ENCODE assay signal across 7 mouse cellular contexts in the genomic region with DNA sequence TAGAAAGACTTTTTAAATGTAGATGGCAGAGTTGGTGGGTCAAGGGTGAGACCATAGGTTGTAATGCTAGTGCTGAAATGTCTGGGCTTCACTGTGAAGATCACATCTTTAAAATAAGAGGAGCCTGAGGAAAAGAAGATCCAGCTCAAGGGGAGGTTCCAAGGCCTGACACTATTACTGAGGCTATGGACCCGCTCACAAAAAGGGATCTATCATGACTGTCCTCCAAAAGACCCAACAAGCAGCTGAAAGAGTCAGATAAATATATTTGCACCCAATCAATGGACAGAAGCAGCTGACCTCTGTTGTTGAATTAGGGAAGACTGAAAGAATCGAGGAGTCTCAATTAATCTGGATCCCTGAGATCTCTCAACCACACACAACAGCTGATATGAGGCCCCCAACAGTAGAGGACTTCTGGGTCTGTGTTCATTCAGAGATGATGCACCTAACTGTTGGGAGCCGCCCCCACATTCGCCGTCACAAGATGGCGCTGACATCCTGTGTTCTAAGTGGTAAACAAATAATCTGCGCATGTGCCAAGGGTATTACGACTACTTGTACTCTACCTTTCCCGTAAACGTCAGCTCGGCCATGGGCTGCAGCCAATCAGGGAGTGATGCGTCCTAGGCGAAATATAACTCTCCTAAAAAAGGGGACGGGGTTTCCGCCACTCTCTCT.
DNase-seq lines count a peak whose midpoint lies in the region; ATAC-seq lines count a peak whose summit lies in the region.
"Not testable (repeated sequence)": the region's sequence is repeated elsewhere in the genome, so short reads cannot be mapped to it uniquely, and the experiment has no call there.

No protein-coding gene starts in this region.

- not testable (repeated sequence) for H3K9ac ChIP-seq in embryonic facial prominence, embryonic 12.5 days; heart, embryonic 12.5 days; midbrain, embryonic 11.5 days (ENCODE audit: low read length)

- not testable (repeated sequence) for H3K4me3 ChIP-seq in embryonic facial prominence, embryonic 12.5 days; midbrain, embryonic 11.5 days (ENCODE audit: low read depth, low read length)
- peak overlapping the region; percentile 18; the same call in 1 of the 2 replicates for H3K4me3 ChIP-seq in heart, embryonic 12.5 days
- peak overlapping the region; percentile 10; the same call in 1 of the 2 replicates for H3K4me3 ChIP-seq in limb, embryonic 10.5 days

- H3K36me3 ChIP-seq in embryonic facial prominence, embryonic 12.5 days; heart, embryonic 12.5 days; limb, embryonic 10.5 days; midbrain, embryonic 11.5 days (ENCODE audit: control insufficient read depth, insufficient read depth, low read length): not testable (repeated sequence)

- 0 out of 2 replicates have a peak, but pooled peaks have one; percentile 28 for ATAC-seq in embryonic facial prominence, embryonic 12.5 days (ENCODE audit: insufficient number of reproducible peaks, insufficient read depth, low FRiP score, low TSS enrichment)
- ATAC-seq in heart, embryonic 12.5 days (ENCODE audit: insufficient number of reproducible peaks, low FRiP score) = not testable (repeated sequence)
- ATAC-seq in midbrain, embryonic 11.5 days (ENCODE audit: low FRiP score) = peak; percentile 88

- peak; percentile 3 for DNase-seq in brain, embryonic 18.5 days (ENCODE audit: low read depth, low spot score)
- DNase-seq in kidney, adult 9 months = peak; percentile 2
- DNase-seq in limb, embryonic 10.5 days (ENCODE audit: low spot score) = not testable (repeated sequence)
- DNase-seq in midbrain, embryonic 11.5 days (ENCODE audit: low spot score, missing footprints) = peak; percentile 90
- DNase-seq in right cerebral cortex, adult 18-20 months = peak; percentile 4

- H3K27ac ChIP-seq in embryonic facial prominence, embryonic 12.5 days; heart, embryonic 12.5 days (ENCODE audit: poor library complexity, severe bottlenecking); midbrain, embryonic 11.5 days (ENCODE audit: low read depth, low read length): not testable (repeated sequence)
- peak overlapping the region; percentile 62; the same call in 1 of the 2 replicates for H3K27ac ChIP-seq in limb, embryonic 10.5 days

- H3K9me3 ChIP-seq in embryonic facial prominence, embryonic 12.5 days; heart, embryonic 12.5 days (replicated peaks); limb, embryonic 10.5 days (replicated peaks); midbrain, embryonic 11.5 days (ENCODE audit: control insufficient read depth, low read length): not testable (repeated sequence)

- not testable (repeated sequence) for H3K4me2 ChIP-seq in embryonic facial prominence, embryonic 12.5 days (replicated peaks); midbrain, embryonic 11.5 days
- H3K4me2 ChIP-seq in heart, embryonic 12.5 days = peak overlapping the region; percentile 31

- WGBS in embryonic facial prominence, embryonic 12.5 days = 29% methylated on average over 9 of the region's 15 CpGs
- 28% methylated on average over 9 of the region's 15 CpGs for WGBS in heart, embryonic 12.5 days
- 23% methylated on average over 10 of the region's 15 CpGs for WGBS in limb, embryonic 10.5 days
- WGBS in midbrain, embryonic 11.5 days = 41% methylated on average over 6 of the region's 15 CpGs

- not testable (repeated sequence) for H3K27me3 ChIP-seq in embryonic facial prominence, embryonic 12.5 days; heart, embryonic 12.5 days (replicated peaks); limb, embryonic 10.5 days (ENCODE audit: low read depth, poor library complexity, severe bottlenecking); midbrain, embryonic 11.5 days (ENCODE audit: control insufficient read depth, insufficient read depth, low read length)

- H3K4me1 ChIP-seq in embryonic facial prominence, embryonic 12.5 days; heart, embryonic 12.5 days (replicated peaks); limb, embryonic 10.5 days; midbrain, embryonic 11.5 days (ENCODE audit: control insufficient read depth, insufficient read depth, low read length): not testable (repeated sequence)
